Mouse (Mus musculus): ENCODE measurements around the gene H2-K1. TPM values are rescaled to one million over a fixed set of nuclear protein-coding genes. Genes with fewer than 3 reads are reported as not detected.
"Not testable (repeated sequence)": the region's sequence is repeated elsewhere in the genome, so short reads cannot be mapped to it uniquely, and the experiment has no call there.

H2-K1 gene
- total RNA-seq, 4 experiments from 2014 or later = 111 to 163 (median 123) TPM

- DNase-seq (ENCODE audit: low spot score) = no peak
These were observed 45.2 kb downstream of the H2-K1 start for GRCm38 (mm10) chr17:33954646-33955554.

GRCm38 (mm10) chr17:33953961-33954565 is 46.1 kb downstream of the H2-K1 start:
- DNase-seq (ENCODE audit: low spot score) = no peak

- DNase-seq (ENCODE audit: low spot score) = no peak
These were observed 46.8 kb downstream of the H2-K1 start for GRCm38 (mm10) chr17:33953310-33953709.

GRCm38 (mm10) chr17:33952879-33953278 is 47.3 kb downstream of the H2-K1 start:
- DNase-seq (ENCODE audit: low spot score) = no peak

GRCm38 (mm10) chr17:33952015-33952414 is 48.1 kb downstream of the H2-K1 start:
- DNase-seq (ENCODE audit: low spot score) = not testable (repeated sequence)

- DNase-seq (ENCODE audit: low spot score) = peak; percentile 74
These were observed 48.9 kb downstream of the H2-K1 start, which contains the start of gene B3galt4 for GRCm38 (mm10) chr17:33951021-33951946. Gene B3galt4 (minus strand): TSS chr17:33951488.

DNA sequence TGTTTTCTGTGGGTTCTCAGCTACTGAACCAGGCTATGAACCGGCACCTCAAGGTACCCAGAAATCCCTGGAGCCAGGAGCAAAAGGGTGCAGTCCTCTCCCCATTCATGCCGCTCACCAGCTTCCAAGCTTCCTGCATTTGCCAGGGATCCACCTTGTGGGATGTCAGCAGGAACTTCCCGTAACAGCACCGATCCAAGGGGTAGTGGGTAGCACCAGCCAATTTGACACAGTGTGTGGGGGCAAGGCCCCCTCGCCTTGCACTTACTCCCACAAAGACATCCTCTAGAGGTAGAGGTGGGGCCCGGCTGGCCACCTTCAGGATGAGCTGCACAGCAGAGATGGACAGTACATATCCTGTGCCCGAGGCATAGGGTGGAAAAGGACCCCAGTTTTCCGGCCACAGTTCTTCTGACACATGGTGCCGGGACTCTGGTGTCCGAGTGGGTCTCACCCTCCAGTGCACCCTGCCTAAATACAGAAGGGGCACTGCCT is 50.0 kb downstream of the H2-K1 start:
- DNase-seq (ENCODE audit: low spot score) = no peak

DNA sequence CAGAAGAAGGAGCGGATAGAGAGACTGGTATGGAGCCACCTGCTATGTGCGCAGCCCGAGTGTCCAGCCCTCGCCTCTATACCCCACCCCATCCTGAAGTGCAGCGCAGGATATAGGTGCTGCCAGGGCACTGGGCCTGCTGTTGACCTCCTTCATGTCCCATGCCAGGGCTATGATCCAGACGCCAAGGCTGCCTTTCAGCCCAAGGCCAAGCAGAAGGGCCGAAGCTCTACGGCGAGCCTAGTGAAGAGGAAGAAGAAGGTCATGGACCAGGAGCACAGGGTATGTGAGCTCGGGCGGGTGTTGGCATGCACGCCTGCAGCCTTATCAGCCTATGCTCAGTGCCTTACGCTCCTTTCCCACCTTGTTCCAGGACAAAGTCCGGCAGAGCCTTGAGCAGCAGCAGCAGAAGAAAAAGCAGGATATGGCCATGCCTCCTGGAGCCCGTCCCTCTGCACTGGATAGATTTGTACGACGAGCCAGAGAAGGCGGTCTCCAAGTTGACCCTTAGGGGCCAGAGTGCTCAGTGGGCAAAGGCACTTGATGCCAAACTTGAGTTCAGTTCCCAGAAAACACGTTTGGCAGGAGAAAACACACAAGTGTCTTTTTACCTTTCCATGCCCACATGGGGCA is 51.1 kb downstream of the H2-K1 start:
- no peak for DNase-seq (ENCODE audit: low spot score)

DNA sequence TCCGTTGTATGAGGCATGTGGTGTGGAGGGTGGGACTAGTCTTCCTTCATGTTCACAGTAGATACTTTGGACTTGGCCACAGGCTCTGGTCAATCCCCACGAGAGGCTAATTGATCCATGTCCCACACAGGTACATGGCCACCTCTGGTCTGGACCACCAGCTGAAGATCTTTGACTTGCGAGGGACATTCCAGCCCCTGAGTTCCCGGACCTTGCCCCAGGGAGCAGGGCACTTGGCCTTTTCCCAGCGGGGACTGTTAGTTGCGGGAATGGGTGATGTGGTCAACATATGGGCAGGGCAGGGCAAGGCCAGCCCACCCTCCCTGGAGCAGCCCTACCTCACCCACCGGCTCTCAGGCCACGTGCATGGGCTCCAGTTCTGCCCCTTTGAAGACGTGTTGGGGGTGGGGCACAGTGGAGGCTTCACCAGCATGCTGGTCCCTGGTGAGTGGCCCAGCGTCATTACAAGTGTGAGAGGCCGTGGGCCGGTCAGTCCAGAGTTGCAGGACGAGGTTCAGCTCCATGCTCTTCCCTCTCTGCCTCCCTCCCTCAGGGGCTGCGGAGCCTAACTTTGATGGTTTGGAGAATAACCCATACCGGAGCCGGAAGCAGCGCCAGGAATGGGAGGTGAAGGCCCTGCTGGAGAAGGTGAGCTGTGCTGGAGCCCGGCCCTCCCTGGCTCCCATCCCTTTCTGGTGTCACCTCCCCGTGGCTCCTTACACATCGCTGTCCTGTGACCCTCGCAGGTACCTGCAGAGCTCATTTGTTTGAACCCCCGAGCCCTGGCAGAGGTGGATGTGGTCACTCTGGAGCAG is 51.9 kb downstream of the H2-K1 start:
- no peak for DNase-seq (ENCODE audit: low spot score)

GRCm38 (mm10) chr17:33947430-33948089 is 52.6 kb downstream of the H2-K1 start:
- DNase-seq (ENCODE audit: low spot score) = no peak

Small RNA genes within 50 kb of the gene (microRNA-seq; reads per million reads assigned to microRNA genes)
- not detected for gene Mir219a-1
- gene Mir219c = not detected

Other genes with a start within 250 kb of the H2-K1 start
- 100 to 1,000 TPM; 248 to 275 (median 267) TPM for gene Rab11b, start 239.8 kb downstream of the H2-K1 start, total RNA-seq (2022)
- gene Angptl4, start 218.5 kb downstream of the H2-K1 start, total RNA-seq (2022) = 1 to 10 TPM; 2.9 to 9.8 (median 8.3) TPM
- 10 to 100 TPM; 44.4 to 64.9 (median 51.3) TPM for gene Kank3, start 189.8 kb downstream of the H2-K1 start, total RNA-seq (2022)
- gene Rps28, start 175.8 kb downstream of the H2-K1 start, total RNA-seq (2022) = 100 to 1,000 TPM; 691 to 822 (median 750) TPM
- gene Ndufa7, start 175.8 kb downstream of the H2-K1 start, total RNA-seq (2022) = 100 to 1,000 TPM; 676 to 749 (median 700) TPM
- gene Cd320, start 157.3 kb downstream of the H2-K1 start, total RNA-seq (2022) = 10 to 100 TPM; 28.9 to 33.6 (median 33.2) TPM
- not detected for gene Gm7029, start 126.5 kb downstream of the H2-K1 start, total RNA-seq (2022)
- 1 to 10 TPM in 1 of 4 experiments, under 1 TPM in 3; 0.31 to 1.9 (median 0.51) TPM for gene Kifc1, start 109.7 kb downstream of the H2-K1 start, total RNA-seq (2022)
- gene Platr17, start 95.2 kb downstream of the H2-K1 start, total RNA-seq (2022) = not detected
- 10 to 100 TPM; 11.5 to 16.2 (median 13.7) TPM for gene Daxx, start 90.9 kb downstream of the H2-K1 start, total RNA-seq (2022)
- gene Tapbp, start 84.4 kb downstream of the H2-K1 start, total RNA-seq (2022) = 100 to 1,000 TPM in 2 of 4 experiments, 10 to 100 TPM in 2; 96.8 to 113 (median 105) TPM
- 10 to 100 TPM; 18.1 to 21.0 (median 19.3) TPM for gene Zbtb22, start 84.4 kb downstream of the H2-K1 start, total RNA-seq (2022)
- 10 to 100 TPM; 29.8 to 35.1 (median 34.1) TPM for gene Rgl2, start 70.8 kb downstream of the H2-K1 start, total RNA-seq (2022)
- gene Pfdn6, start 60.0 kb downstream of the H2-K1 start, total RNA-seq (2022) = 10 to 100 TPM; 62.7 to 82.9 (median 71.1) TPM
- 10 to 100 TPM; 10.1 to 12.8 (median 11.6) TPM for gene Wdr46, start 59.7 kb downstream of the H2-K1 start, total RNA-seq (2022)
- gene B3galt4, start 48.9 kb downstream of the H2-K1 start, total RNA-seq (2022) = 1 to 10 TPM in 3 of 4 experiments, under 1 TPM in 1; 0.89 to 2.6 (median 1.6) TPM
- gene Vps52, start 44.5 kb downstream of the H2-K1 start, total RNA-seq (2022) = 10 to 100 TPM; 35.6 to 45.0 (median 41.6) TPM
- 100 to 1,000 TPM; 373 to 430 (median 408) TPM for gene Rps18, start 44.3 kb downstream of the H2-K1 start, total RNA-seq (2022)
- gene Ring1, start 24.3 kb upstream of the H2-K1 start, total RNA-seq (2022) = 10 to 100 TPM; 11.9 to 18.1 (median 14.1) TPM
- 100 to 1,000 TPM; 134 to 149 (median 137) TPM for gene H2-Ke6, start 27.7 kb upstream of the H2-K1 start, total RNA-seq (2022)
- 10 to 100 TPM; 64.1 to 79.1 (median 73.2) TPM for gene Slc39a7, start 31.3 kb upstream of the H2-K1 start, total RNA-seq (2022)
- 10 to 100 TPM; 33.4 to 46.3 (median 42.3) TPM for gene Rxrb, start 31.5 kb upstream of the H2-K1 start, total RNA-seq (2022)
- 1 to 10 TPM in 3 of 4 experiments, under 1 TPM in 1; 0.87 to 1.3 (median 1.2) TPM for gene Col11a2, start 39.1 kb upstream of the H2-K1 start, total RNA-seq (2022)
- under 1 TPM in 2 of 4 experiments, not detected in 2; 0.25 to 0.28 TPM for gene H2-Oa, start 92.0 kb upstream of the H2-K1 start, total RNA-seq (2022)
- gene H2-DMa, start 119.2 kb upstream of the H2-K1 start, total RNA-seq (2022) = 1 to 10 TPM; 2.2 to 3.9 (median 3.7) TPM
- gene Brd2, start 122.3 kb upstream of the H2-K1 start, total RNA-seq (2022) = 10 to 100 TPM; 61.0 to 75.7 (median 69.8) TPM
- gene H2-DMb2, start 143.0 kb upstream of the H2-K1 start, total RNA-seq (2022) = 1 to 10 TPM in 2 of 4 experiments, under 1 TPM in 2; 0.65 to 1.1 (median 0.97) TPM
- 1 to 10 TPM; 1.8 to 3.0 (median 2.4) TPM for gene H2-DMb1, start 152.7 kb upstream of the H2-K1 start, total RNA-seq (2022)
- gene Tap1, start 187.2 kb upstream of the H2-K1 start, total RNA-seq (2022) = 1 to 10 TPM; 4.4 to 5.6 (median 4.7) TPM
- 10 to 100 TPM in 2 of 4 experiments, 1 to 10 TPM in 2; 6.9 to 12.9 (median 8.7) TPM for gene Psmb9, start 187.4 kb upstream of the H2-K1 start, total RNA-seq (2022)
- gene Psmb8, start 197.4 kb upstream of the H2-K1 start, total RNA-seq (2022) = 10 to 100 TPM; 10.7 to 15.1 (median 12.8) TPM
- 10 to 100 TPM; 21.4 to 25.3 (median 24.6) TPM for gene Tap2, start 203.2 kb upstream of the H2-K1 start, total RNA-seq (2022)
- 1 to 10 TPM in 1 of 4 experiments, under 1 TPM in 3; 0.41 to 1.5 (median 0.51) TPM for gene H2-Ob, start 238.6 kb upstream of the H2-K1 start, total RNA-seq (2022)

Data from heart, adult 8-10 months (tissue).